Mouse (Mus musculus): ENCODE results near the gene Slc9b1.

The Slc9b1 gene

DNA sequence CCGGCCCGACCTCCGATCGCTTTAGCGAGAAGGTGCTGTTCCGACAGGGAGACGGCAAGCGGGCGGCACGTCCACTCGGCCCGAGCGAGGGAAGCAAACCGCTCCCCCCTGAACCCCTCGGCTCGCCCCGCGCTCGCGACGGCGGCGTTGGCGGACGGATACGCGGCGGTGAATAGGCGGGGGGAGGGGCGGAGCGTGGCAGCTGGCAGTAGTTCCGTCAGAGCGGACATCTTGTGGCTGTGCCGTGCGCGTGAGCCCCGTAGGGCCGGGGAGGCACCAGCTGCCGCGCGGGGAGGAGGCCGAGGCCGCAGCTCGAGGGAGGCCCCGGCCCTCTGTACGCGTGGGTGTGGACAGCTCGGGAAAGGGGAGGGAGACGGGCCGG is 90.7 kb downstream of the Slc9b1 start:
- DNase-seq (ENCODE audit: low spot score), result peak; percentile 92

DNA sequence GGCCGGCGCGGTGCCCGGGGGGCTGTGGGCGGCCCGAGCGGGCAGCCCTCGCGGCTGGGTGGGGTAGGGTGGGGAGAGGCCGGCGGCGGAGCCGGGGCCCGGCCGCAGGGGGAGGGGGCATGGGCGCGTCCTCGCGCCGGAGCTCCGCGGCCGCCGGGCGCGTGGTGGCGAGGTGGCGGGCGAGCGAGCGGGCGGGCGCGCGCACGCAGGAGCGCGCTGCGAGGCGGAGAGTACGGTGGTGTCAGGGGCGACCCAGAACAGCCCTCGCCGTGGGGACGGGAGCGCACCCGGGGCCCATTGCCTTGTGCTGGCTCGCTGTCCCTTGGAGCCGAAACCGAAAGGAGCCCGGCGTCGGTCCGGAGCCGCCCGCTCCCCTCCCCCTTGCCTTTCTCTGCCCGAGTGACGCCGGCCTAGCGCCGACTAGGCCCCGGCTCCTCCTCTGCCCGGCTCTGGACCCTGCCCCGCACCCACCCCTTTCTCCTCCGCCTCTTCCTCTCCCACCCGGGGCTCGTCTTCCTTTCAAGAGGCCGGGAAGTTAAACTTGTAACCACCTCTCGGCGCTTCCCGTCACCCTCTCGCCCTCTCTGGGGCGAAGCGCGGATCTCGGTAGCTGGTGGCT is 91.2 kb downstream of the Slc9b1 start:
- peak; percentile 88 for DNase-seq (ENCODE audit: low spot score)

DNA sequence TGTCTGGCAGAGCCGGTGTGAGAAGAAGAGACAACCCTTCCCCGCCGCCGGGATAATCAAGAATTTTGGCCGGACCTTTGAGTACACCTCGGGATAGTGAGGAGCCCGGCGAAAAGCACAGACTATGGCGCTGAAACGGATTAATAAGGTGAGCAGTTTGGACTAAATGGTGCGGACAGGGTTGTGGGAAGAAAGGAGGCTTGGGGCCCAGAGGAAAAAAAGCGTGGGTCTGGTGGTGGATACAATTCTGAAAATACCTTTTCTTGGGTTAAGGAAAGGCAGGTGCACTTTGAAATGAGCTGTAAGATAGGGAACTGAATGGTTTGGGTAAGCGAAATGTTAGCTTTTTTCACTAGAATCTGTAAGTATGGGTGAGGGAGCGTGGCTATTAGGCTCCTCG is 91.8 kb downstream of the Slc9b1 start:
- DNase-seq (ENCODE audit: low spot score), result no peak

DNA sequence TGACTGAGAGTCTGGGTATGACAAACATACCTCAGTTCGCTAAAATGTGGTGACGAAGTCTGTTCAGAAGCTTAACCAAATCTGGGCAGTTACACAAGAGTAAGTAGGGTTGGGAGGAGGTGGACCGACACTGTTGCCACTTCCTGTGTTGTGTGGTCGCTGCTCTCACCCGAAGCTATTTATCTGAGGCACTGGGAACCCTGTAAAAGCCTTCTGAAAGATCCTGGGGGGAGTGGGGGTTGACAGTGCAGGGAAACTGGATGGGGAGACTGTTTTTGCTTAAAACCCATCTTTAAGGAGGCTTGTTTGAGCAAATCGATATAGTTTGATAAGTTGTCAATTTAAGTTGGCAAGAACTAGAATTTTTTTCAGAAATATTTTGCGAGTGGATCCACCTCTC is 92.4 kb downstream of the Slc9b1 start:
- DNase-seq (ENCODE audit: low spot score), result peak; percentile 39

DNA sequence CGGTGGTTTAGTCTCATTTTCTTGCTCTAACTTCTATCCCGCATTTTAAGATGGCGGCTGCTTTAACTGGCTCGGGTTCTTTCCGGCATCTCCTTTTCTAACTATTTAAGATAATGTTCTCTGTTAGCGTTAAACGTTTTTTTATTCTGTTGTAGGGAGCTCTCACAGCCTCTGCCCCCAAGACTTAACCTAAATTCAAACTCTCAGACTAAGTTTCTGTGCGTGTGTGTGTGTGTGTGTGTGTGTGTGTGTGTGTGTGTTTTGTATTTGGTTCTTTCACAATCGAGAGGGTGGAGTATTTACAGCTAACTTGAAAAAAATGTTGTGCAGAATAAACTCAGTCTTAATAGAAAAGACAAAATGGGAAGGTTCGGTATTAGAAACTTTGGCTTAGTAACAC is 92.8 kb downstream of the Slc9b1 start:
- peak; percentile 8 for DNase-seq (ENCODE audit: low spot score)

DNA sequence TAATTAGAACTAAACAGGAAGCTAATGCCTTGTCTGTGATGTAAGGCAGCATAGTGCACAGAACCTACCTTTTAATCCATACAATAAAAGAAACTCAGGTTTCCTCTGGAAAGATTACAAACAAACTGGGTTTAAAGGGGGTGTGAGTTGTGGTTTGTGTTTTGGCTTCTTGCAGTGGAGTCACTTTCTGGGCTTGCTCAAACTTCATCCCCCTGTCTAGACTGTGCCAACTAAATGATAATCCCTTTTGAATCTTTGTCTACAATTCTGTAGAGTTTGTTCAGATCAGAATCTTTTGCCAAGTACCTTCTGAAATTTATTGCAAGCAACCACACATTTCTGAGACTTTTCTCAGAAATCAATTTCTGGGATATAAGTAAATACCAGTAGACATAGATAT is 97.1 kb downstream of the Slc9b1 start:
- no peak for DNase-seq (ENCODE audit: low spot score)

Measured in urinary bladder, postnatal 14 days (tissue).